Mouse (Mus musculus) ovary, postnatal 10 days (tissue): ENCODE measurements around the gene Atg9a.

ENCODE experiments used
- DNase-seq: peaks from one replicate; pipeline ENCODE4 v3.0.0; 2022; ENCODE audit warnings: low spot score

Gene Atg9a

DNA sequence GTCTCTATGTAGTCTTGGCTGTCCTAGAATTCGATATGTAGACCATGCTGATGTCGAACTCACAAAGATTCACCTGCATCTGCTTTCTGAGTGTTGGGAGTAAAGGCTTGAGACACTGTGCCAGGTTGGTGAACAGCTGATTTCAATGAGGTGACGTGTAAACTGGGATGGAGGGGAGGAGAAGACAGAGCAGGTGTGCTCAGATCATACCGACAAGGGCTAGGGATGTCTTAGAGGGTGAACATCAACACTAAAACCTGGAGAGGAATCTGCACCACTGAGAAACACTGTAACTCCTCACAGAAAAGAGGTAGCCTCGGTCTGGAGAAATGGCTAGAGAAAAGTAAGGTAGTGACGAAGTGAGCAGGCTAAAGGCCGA is 23.9 kb downstream of the Atg9a start:
- no peak for DNase-seq

DNA sequence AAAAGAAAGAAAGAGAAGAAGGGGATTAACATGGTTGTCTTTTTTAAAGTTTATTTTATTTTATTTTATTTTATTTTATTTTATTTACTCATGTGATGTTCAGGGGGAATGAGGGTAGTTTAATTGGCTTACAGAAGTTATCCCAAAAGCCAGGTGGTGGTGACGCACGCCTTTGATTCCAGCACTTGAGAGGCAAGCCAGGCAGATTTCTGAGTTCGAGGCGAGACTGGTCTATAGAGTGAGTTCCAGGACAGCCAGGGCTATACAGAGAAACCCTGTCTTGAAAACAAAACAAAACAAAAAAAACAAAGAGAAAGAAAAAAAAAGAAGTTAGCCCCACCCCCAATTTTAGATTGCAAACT is 31.8 kb downstream of the Atg9a start:
- DNase-seq = no peak

DNA sequence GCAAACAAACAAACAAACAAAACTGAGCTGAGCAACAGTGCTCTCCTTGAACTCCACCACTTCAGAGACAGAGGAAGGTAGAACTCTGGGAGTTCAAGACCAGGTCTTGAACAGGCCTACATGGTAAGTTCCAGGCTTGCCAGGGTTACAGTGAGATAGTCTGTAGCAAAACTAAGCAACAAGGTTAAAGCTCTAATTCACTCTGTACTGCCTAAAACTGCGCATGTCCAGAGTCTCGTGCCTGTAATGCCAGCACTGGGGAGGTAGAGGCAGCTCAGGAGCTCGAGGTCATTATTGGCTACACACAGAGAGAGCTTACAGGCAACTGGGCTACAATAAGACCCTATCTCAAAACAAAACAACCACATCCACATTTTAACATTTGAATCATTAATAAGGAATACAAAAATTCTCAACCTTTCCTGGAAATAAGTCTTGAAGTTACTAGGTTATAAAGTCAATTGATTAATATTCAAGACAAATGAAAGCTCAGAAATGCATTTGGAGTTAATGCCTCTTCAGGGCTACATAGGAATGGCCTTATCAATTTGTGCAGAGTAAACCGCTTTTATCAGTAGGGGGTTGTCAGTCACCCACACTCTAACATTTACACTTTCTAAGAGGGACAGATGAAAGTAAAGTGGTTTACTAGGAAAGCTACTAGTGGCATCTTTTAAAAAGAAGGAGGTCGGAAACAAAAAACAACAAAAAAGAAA is 32.3 kb downstream of the Atg9a start:
- no peak for DNase-seq

DNA sequence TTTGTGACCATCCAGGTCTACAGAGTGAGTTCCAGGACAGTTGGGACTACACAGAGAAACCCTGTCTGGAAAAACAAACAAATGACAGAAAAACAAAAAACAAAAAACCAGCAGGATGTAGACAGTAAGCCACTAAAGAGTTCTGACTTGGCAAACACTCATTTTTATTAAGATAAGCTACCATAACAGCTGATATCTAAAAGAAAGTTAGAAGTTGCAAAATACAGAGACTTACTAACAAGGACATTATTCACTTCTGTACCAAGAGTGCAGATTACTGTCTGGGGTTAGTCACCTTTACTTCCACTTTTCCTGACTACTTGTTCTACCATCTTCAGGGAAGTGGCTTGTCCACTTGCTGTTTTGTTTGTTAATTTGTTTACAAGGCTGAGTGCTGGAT is 33.0 kb downstream of the Atg9a start:
- no peak for DNase-seq

DNA sequence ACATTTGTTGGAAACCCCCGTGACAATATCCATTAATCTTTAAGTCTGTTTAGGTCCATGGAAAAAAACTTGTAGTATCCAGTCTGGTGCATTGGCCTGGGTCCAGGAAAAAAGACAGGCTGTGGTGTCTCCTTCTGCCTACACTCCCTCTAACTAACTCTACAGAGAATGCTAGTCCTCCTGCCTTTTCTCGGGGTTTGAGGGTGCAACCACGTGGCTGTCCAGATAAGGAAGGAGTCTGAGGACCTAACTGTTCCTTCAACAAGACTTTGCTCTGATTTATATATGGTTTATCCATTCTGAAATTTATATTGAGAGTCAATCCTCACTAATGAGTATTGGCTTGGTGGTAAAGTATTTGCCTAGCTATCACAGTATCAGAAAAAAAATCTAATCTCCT is 36.2 kb downstream of the Atg9a start:
- no peak for DNase-seq

DNA sequence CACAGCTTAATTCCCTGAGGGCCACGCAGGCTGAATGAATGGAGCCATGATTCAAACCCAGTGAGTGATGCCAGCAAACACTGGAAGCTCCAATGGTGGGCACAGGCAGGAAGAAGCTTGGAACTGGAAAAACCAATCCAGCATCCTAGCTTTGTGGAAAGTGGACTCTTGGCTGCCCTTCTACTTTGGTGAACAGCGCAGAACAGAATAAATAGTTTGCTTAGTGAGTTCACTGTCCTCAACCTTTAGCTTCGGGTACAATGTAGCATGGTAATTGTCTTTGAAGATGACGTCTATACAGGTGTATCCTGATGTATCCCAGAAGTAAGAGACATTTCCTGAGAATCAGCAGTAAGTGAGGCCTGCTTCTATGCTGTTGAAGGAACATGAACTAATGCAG is 43.3 kb downstream of the Atg9a start:
- DNase-seq = no peak

DNA sequence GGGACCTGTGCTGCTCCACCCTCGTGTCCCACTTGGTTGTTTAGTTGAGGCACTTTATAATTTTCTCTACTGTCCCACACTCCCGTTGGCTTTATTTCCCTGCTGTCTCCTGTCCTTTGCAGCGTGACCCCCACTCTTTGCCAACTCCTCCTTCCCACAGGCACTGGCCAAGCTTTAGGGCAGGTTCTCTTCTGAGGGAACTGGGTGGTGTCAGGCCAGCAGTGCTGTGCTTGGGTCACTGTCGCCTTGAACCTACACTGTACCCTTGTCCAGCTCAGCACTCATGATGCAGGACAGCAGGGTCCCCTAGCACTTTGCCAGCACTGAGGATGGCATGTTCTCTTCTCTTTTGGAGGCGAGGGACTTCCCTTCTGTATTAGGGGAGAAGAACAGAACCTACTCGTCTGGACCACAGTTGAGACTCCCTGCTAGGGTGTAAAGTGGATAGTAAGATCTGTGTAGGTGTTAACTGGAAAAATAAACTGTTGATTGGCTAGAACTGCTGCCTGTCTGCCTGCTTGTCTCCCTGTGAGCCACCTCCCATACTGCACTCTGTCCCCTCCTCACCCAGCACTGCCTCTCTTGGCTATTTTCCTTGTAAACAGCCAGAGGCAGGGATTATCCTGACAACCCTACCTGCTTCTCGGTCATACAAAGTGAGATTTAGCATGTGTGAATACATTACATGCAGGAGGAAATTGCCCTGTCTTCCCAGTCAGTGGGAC is 44.4 kb downstream of the Atg9a start:
- no peak for DNase-seq

DNA sequence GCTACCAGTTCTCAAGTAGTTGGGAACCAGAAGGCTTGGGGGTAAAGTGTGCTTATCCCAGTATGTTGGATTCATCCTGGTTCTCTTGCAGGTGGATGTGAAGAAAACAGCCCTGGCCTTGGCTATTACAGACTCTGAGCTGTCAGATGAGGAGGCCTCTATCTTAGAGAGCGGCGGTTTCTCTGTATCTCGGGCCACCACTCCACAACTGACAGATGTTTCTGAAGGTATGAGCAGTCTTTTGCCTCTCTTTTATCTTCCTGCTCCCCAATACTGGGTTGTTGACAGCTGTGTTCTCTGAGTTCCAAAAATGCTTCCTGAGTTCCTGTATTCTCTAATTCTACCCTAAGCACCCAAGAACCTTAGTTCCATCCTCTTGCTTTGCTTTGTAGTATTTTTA is 46.4 kb downstream of the Atg9a start:
- no peak for DNase-seq

DNA sequence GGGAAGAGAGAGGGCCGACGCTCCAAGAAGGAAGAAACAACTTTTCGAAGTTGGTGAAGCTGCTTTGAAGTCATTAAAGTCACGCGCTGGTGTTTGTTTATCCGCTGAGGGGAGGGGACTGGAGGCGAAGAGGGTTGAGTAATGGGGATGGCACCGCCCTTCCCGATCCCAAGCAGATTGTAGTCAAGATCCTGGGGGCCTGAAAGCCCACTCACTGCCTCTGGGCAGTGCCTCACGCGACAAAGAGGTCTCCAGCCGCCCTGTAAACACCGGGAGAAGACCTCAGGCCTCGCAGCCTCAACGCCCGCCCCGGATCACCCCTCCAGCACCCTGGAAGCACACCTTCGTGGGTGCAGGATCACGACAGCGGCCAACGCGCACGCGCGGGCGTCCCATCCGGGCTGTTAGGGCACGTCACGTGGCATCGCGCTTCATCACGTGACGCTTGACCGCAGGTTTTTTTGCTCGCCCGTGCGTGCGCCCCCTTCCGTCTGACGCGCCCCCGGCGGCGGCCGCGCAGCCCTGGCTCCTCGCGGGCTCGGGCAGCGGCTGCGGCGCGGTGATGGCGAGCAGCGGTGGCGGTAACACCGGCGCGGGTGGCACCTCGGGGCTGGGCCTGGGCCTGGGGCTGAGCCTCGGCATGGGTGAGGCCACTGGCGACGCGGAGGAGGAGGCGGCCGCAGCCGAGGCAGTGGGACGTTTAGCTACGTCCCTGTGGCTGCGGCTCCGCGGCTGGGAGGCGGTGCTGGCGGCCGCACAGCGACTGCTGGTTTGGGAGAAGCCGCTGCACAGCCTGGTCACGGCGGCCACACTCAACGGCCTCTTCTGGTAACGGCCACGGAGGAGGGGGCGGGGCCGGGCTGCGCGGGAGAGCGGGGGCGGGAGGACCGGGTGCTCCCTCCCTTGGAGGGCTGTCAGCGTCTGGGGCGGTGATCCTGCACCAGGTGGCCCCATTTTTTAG is 49.4 kb downstream of the Atg9a start, which contains the start of the genes Cnppd1 and Retreg2:
Gene Cnppd1, minus strand, starts transcription at position 411 of the 961 bp plus-strand sequence.
Gene Retreg2, plus strand, starts transcription at position 478 of the 961 bp plus-strand sequence.
- peak; percentile 96 for DNase-seq

DNA sequence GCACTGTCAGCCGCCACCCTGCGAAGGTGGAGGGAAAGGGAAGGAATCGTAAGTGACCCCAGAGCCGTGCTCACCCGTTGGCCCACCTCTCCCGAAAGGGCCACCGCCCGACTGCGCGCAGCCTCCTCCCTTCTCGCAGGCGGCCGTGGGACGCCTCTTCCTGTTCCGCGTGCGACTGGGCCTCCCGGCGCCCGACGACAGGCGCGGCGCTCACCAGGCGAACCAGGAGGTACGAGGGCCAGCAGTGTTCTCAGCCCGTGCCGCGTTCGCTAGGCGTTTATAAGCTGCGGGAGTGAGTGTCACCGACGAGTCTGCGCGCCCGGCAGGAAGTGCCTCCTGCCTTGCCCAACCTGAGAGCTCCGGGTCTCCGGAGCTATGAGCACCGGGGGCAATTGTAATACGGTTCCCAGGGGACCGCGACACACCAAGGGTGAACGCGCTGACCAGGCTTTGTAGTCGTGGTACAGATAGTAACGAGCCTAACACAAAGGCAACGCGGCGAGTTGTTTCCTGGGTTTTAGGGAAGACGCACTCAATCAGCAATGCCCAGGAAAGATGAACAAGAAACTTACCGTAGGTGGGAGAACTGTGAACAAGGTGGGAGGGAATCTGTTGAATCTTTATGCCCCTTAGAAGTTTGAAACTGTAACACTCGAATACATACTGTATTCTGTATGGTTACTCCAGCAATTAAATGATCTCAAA is 50.4 kb downstream of the Atg9a start:
- DNase-seq = peak; percentile 54

DNA sequence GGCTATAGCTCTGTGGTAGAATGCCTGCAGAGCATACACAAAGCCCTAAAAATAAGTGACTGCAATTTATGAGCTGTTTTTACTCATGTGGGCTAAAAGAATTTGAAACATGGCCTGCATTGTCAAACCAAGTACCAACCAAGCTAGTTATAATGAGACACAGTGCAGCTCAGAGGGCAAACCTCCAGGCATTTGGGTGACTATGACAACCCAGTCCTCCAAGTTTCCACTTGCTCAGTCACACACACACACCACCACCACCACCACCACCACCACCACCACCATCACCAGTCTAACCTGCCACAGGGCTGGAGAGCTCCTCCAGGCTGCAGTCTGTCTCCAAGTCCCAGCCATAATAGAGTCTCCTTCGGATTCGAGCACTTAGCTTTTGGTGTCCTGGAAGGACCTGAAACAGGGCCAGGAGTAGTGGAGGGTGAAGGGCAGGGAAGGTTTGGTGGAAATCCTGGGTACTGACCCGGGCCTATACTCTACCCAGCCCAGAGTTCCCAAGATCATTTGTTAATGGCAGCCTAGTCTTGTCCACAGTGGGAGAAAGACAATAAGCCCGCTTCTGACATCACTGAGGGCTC is 51.3 kb downstream of the Atg9a start:
- no peak for DNase-seq

DNA sequence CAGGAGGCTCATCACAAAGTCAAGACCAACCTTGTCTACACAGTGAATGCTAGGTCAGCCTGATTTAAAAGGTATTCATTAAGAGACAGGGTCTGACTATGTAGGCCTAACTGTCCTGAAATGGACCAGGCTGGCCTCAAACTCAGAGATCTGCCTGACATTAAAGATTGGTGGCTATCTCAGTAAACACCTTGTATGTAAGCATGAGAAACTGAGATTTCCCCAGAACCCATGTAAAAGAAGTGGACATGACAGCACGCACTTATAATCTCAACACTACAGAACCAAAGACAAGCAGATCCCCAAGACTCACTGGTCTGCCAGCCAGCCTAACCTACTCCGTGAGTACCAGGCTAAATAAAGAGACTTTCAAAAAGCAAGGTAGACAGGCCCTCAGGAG is 53.5 kb downstream of the Atg9a start:
- no peak for DNase-seq

DNA sequence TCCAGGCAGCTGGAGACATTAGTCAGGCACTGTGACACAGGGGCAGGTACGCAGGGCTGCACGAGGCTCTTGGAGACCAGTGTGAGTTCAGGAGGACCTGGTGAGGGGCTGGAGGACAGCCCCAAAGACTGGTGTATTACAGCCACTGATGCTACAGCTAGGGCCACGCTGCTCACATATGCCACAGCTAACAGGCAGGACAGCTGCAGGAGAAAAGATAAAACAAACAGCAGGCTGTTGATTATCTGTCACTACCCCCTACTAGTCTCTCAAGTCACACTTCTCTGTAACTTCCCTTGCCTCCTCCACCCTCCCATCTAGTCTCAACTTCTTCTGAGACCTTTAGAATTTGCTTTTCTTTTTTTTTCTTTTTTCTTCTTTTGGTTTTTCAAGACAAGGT is 55.3 kb downstream of the Atg9a start:
- DNase-seq = no peak

DNA sequence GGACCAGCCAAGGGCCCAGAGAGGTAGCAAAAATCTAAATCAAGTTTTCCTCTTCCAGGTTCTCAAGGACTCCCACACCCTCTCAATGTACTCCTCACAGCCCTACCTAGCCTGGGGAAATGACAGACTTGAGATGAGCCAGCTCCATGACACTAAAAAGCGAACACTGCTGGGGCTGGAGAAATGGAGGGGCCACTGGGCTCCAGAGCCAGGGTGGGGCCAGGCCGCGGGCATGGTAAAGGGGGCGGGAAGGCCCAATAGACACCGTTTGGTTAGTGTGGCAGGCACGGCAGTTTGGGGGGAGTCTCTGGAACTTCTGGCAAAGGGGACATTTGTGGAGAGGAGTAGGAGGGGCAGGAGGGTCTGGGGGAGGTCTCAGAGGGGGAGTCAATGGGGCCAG is 55.7 kb downstream of the Atg9a start:
- no peak for DNase-seq

DNA sequence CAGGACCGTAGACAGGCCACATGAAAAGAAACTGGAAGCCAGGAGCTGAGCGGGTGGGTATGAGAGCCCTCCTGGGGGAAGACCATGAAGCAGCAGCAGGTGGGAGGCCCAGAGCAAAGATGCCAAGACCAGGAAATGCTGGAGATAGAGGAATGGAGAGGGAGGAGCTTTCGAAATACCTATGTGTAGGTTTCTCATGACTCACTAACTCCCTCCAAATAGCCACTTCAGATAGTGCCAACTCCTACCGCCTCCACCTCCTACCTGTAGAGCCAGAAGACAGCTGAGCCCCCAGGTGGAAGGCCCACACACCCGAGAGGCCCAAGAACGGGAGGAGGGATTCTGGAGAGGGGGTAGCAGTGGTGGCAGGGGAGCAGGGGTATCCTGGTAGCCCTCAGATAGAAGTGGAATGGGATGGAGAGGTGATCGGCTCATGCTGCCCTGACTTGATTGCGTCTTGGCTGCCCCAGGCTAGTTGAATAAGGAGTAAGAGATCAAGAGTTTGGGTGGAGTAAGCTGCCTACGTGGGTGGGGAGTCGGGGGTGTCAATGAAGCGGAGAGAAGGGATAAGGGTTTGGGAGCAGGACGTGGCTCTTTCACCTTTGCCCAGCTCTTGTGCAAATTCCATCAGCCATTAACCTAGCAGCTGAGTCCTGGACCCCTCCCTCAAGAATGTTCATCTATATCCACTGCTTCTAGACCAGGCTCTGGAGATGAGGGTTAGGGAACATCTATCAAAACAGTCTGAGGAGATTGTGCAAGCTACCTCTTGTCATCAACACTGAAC is 58.4 kb downstream of the Atg9a start, which contains the start of gene Slc23a3:
Gene Slc23a3, minus strand, starts transcription at position 470 of the 787 bp plus-strand sequence.
- DNase-seq = no peak
